Mouse (Mus musculus): ENCODE results near the gene Tdrd3.

Gene Tdrd3

GRCm38 (mm10) chr14:87415808-87416721 is at the start of gene Tdrd3:
TSS of gene Tdrd3 (plus strand) at chr14:87416639.
- peak; percentile 97 for DNase-seq

GRCm38 (mm10) chr14:87367169-87367568 is 49.3 kb upstream of the Tdrd3 start:
- DNase-seq = peak; percentile 14 to 38

GRCm38 (mm10) chr14:87383041-87383440 is 33.4 kb upstream of the Tdrd3 start:
- no peak for DNase-seq

GRCm38 (mm10) chr14:87384288-87385268 is 31.9 kb upstream of the Tdrd3 start:
- DNase-seq = peak; percentile 5 to 41

GRCm38 (mm10) chr14:87393096-87393495 is 23.3 kb upstream of the Tdrd3 start:
- no peak for DNase-seq

- no peak for DNase-seq
Measured at GRCm38 (mm10) chr14:87396643-87397042, 19.8 kb upstream of the Tdrd3 start.

- DNase-seq = no peak
Measured at GRCm38 (mm10) chr14:87415486-87415807, 992 bp upstream of the Tdrd3 start.

- DNase-seq = peak; percentile 42 to 59
Measured at GRCm38 (mm10) chr14:87416755-87417690, 584 bp downstream of the Tdrd3 start.

GRCm38 (mm10) chr14:87417691-87418070 is 1.2 kb downstream of the Tdrd3 start:
- no peak for DNase-seq

GRCm38 (mm10) chr14:87419740-87420139 is 3.3 kb downstream of the Tdrd3 start:
- no peak for DNase-seq

GRCm38 (mm10) chr14:87420576-87420975 is 4.1 kb downstream of the Tdrd3 start:
- DNase-seq = no peak

- no peak for DNase-seq
Measured at GRCm38 (mm10) chr14:87422432-87422831, 6.0 kb downstream of the Tdrd3 start.

- no peak for DNase-seq
Measured at GRCm38 (mm10) chr14:87426297-87426922, 10.0 kb downstream of the Tdrd3 start.

GRCm38 (mm10) chr14:87427032-87427431 is 10.6 kb downstream of the Tdrd3 start:
- no peak for DNase-seq

GRCm38 (mm10) chr14:87427659-87428289 is 11.3 kb downstream of the Tdrd3 start:
- no peak for DNase-seq

- no peak for DNase-seq
Measured at GRCm38 (mm10) chr14:87433390-87433915, 17.0 kb downstream of the Tdrd3 start.

GRCm38 (mm10) chr14:87435382-87435781 is 18.9 kb downstream of the Tdrd3 start:
- no peak for DNase-seq

- DNase-seq = peak; percentile 30 to 54
Measured at GRCm38 (mm10) chr14:87439721-87440120, 23.3 kb downstream of the Tdrd3 start.

- peak in 1 of 2 experiments; percentile 26 for DNase-seq
Measured at GRCm38 (mm10) chr14:87446331-87446913, 30.0 kb downstream of the Tdrd3 start.

- DNase-seq = peak; percentile 32 to 60
Measured at GRCm38 (mm10) chr14:87451645-87452443, 35.4 kb downstream of the Tdrd3 start.
